In the genomic region with DNA sequence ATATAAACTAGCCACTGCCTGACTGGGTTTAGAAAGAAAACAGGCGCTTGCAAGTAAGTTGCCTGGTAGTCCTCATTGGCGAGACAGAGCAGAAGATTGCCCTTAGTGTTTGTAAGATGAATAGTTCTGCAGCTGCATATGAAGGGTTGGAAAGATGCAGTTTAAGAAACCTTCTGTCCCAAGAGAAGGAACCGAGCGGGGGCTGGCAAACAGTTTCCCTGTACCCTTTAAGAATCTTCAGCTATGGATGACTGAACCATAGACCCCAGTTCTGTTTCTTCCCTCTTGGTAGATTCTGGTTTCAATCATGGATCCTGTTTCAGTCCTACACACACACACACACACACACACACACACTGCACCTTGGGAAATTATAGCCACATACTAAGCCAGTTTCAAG, we compare ENCODE assay signal across 8 mouse cellular contexts.
DNase-seq lines count a peak whose midpoint lies in the region; ATAC-seq and TF ChIP-seq lines count a peak whose summit lies in the region.

No protein-coding gene starts in this region.

- H3K4me2 ChIP-seq in heart, embryonic 15.5 days = peak overlapping the region; percentile 89
- peak overlapping the region; percentile 92 for H3K4me2 ChIP-seq in hindbrain, postnatal 0 days (ENCODE audit: low read depth, low read length)
- H3K4me2 ChIP-seq in midbrain, embryonic 16.5 days (ENCODE audit: low read length) = peak overlapping the region; percentile 77

- 32% methylated on average over 4 of the region's 4 CpGs for WGBS in heart, embryonic 15.5 days
- 6% methylated on average over 4 of the region's 4 CpGs for WGBS in embryonic facial prominence, embryonic 10.5 days
- WGBS in hindbrain, postnatal 0 days = 38% methylated on average over 4 of the region's 4 CpGs
- 14% methylated on average over 4 of the region's 4 CpGs for WGBS in midbrain, embryonic 16.5 days

- no peaks in the 10 kb centered on the region for H3K9me3 ChIP-seq in heart, embryonic 15.5 days (replicated peaks)
- no peaks in the 10 kb centered on the region for H3K9me3 ChIP-seq in embryonic facial prominence, embryonic 10.5 days
- H3K9me3 ChIP-seq in hindbrain, postnatal 0 days (ENCODE audit: low read length) = no peaks in the 10 kb centered on the region
- no peaks in the 10 kb centered on the region for H3K9me3 ChIP-seq in midbrain, embryonic 16.5 days (replicated peaks; ENCODE audit: control insufficient read depth, low read length, poor library complexity, severe bottlenecking)

- ATAC-seq in heart, embryonic 15.5 days (replicated peaks; ENCODE audit: insufficient number of reproducible peaks, insufficient read depth, low FRiP score, low read depth) = no peak
- ATAC-seq in hindbrain, postnatal 0 days = no peak
- ATAC-seq in midbrain, embryonic 16.5 days = no peak

- no peaks in the 10 kb centered on the region; the same call in 1 of the 2 replicates for H3K4me1 ChIP-seq in heart, embryonic 15.5 days (replicated peaks)
- H3K4me1 ChIP-seq in embryonic facial prominence, embryonic 10.5 days = peaks cover 51% of the 10 kb centered on the region
- peaks cover 3% of the 10 kb centered on the region; the same call in 1 of the 2 replicates for H3K4me1 ChIP-seq in hindbrain, postnatal 0 days (ENCODE audit: insufficient read depth, low read length)
- H3K4me1 ChIP-seq in midbrain, embryonic 16.5 days (ENCODE audit: control insufficient read depth, insufficient read depth, low read length) = peaks cover 22% of the 10 kb centered on the region

- TF ChIP-seq CTCF in hindbrain, postnatal 0 days (IDR thresholded peaks at IDR 0.05; ENCODE audit: low read depth) = no peak

- H3K27me3 ChIP-seq in heart, embryonic 15.5 days = no peaks in the 10 kb centered on the region
- H3K27me3 ChIP-seq in embryonic facial prominence, embryonic 10.5 days (replicated peaks; ENCODE audit: low read depth, poor library complexity, severe bottlenecking) = no peaks in the 10 kb centered on the region
- no peaks in the 10 kb centered on the region for H3K27me3 ChIP-seq in hindbrain, postnatal 0 days (ENCODE audit: insufficient read depth, low read length)
- H3K27me3 ChIP-seq in midbrain, embryonic 16.5 days (ENCODE audit: control insufficient read depth, insufficient read depth, low read depth, low read length) = no peaks in the 10 kb centered on the region

- H3K27ac ChIP-seq in heart, embryonic 15.5 days = no peak overlapping the region
- peak overlapping the region; percentile 95 for H3K27ac ChIP-seq in embryonic facial prominence, embryonic 10.5 days (replicated peaks)
- H3K27ac ChIP-seq in hindbrain, postnatal 0 days = no peak overlapping the region
- H3K27ac ChIP-seq in midbrain, embryonic 16.5 days (ENCODE audit: low read length) = no peak overlapping the region

- peak overlapping the region; percentile 62 for H3K9ac ChIP-seq in heart, embryonic 15.5 days
- peak overlapping the region; percentile 61; the same call in 1 of the 2 replicates for H3K9ac ChIP-seq in hindbrain, postnatal 0 days (replicated peaks; ENCODE audit: low read length)
- H3K9ac ChIP-seq in midbrain, embryonic 16.5 days (ENCODE audit: low read depth, low read length) = peak overlapping the region; percentile 82

- H3K36me3 ChIP-seq in heart, embryonic 15.5 days = no peaks in the 10 kb centered on the region
- peaks cover 9% of the 10 kb centered on the region; the same call in 1 of the 2 replicates for H3K36me3 ChIP-seq in embryonic facial prominence, embryonic 10.5 days (replicated peaks)
- H3K36me3 ChIP-seq in hindbrain, postnatal 0 days (ENCODE audit: insufficient read depth, low read length) = no peaks in the 10 kb centered on the region
- no peaks in the 10 kb centered on the region for H3K36me3 ChIP-seq in midbrain, embryonic 16.5 days (ENCODE audit: control insufficient read depth, insufficient read depth, low read length)

- peak overlapping the region; percentile 71 for H3K4me3 ChIP-seq in heart, embryonic 15.5 days
- peak overlapping the region; percentile 96 for H3K4me3 ChIP-seq in embryonic facial prominence, embryonic 10.5 days
- H3K4me3 ChIP-seq in hindbrain, postnatal 0 days (ENCODE audit: low read length) = peak overlapping the region; percentile 70
- H3K4me3 ChIP-seq in midbrain, embryonic 16.5 days (ENCODE audit: low read depth, low read length) = peak overlapping the region; percentile 86

- no peak for DNase-seq in heart, adult 8-10 months (ENCODE audit: low spot score)
- peak; percentile 61 for DNase-seq in embryonic facial prominence, embryonic 10.5 days (ENCODE audit: low spot score)
- no peak for DNase-seq in hindbrain, postnatal 0 days (ENCODE audit: low spot score)
- DNase-seq in spleen, postnatal 36 days (ENCODE audit: low spot score in 2 of 2) = no peak
- no peak for DNase-seq in left cerebral cortex, adult 8-10 months (ENCODE audit: low spot score in 2 of 2)
- DNase-seq in frontal cortex, postnatal 36 days (ENCODE audit: low spot score in 2 of 2) = no peak
